Mouse (Mus musculus) adrenal gland, adult (tissue): ENCODE data around the gene Scube2.

Experiments used
- DNase-seq, 2 experiments: peaks; one replicate each; pipeline ENCODE4 v3.0.0; 2022 to 2023; ENCODE audit warnings: low spot score in 1 of 2; ENCODE audit not compliant: inconsistent age in 2 of 2

Scube2 gene

DNA sequence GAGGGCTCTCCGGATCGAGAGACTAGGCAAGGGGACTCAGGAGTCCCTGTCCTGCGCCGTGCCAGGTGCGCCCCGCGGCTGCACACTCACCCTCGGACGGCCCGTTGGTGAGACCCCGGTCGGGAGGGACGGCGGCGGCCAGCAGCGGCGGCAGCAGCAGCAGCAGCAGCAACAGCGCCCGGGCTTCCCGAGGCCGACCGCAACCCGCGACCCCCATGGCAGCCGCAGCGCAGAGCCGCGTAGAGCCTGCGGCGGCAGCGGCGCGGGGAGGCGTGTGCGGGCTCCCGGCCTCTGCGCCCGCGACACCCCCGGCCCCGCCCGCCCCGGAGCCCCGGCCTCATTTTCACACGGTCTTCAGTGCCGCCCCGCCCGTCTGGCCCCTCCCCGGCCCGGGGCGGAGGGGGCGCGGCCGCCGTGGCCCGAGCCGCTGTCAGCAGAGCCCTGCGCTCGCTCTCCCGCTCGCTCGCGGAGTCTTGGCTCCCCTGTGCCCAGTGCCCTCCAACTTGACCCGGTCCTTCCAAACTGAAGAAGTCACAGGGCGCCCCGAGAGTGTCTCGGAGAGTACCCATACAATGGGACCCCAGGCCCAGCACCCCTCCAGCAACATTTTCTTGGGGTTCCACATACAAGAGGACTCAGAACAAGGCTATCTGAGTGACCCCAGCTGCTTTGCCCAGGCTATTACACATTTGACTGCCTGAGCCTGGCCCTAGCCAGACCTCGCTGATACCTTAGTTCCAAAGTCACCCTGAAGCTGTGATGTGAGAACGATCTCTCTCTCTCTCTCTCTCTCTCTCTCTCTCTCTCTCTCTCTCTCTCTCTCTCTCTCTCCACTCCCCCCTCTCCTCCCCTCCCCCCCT, at the start of gene Scube2:
Gene Scube2 (minus strand): TSS at position 310 of the 860 bp plus-strand sequence.
- peak; percentile 33 to 69 for DNase-seq

DNA sequence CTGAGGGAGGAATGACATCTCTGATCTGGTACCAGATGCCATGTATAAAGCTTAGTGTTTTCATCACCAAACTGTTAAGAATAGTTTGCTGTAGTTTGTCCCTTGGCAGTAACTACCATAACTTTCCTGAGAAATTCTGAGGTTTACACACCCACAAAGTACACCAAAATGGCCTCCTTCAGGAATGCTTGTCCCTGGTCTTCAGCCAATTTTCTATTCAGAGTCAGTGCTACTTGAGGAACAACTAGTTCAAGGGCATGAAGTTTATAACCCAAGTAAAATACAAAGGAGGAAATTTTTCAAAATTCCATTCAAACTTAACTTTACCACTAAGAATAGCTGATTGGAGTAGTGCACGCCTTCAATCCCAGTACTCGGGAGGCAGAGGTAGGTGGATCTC, 40.7 kb upstream of the Scube2 start:
- DNase-seq = peak in 1 of 2 experiments; percentile 49

DNA sequence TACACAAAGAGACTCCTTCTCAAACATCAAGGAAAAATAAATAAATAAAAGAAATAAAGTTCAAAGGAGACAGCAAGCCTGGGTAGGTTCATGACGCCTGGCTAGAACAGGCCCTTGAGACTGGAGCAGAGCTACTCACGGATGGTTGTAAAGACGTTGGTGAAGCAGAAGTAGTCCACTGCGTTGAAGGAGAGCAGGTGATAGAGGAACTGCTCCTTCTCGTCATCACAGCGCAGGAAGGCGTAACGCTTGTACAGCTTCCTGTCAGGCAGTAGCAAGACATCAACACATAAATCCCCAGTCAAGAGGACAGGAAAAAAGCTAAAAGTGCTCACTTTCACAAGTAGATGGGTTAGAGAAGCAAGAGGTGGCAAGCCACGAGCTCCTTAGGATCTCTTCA, 35.4 kb upstream of the Scube2 start:
- DNase-seq = no peak

DNA sequence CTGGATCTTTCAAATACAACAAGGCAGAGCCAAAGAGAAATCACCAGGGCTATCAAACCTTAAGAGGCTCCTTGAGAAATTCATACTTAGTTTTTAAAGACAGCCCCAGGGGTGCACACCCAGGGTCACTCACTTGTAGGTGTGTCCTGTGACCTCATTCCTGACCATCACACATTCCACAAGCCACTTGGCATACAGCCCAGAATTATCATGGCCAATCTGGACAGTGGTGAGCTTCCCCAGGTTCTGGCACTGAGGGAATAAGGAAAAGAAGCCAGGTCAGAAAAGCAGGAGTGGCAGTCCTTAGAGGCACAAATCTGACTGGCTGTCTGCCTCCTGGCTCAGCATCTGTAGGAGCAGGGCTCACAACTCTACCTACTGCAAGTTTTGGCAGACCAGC, 33.4 kb upstream of the Scube2 start:
- DNase-seq = peak; percentile 62 to 87

DNA sequence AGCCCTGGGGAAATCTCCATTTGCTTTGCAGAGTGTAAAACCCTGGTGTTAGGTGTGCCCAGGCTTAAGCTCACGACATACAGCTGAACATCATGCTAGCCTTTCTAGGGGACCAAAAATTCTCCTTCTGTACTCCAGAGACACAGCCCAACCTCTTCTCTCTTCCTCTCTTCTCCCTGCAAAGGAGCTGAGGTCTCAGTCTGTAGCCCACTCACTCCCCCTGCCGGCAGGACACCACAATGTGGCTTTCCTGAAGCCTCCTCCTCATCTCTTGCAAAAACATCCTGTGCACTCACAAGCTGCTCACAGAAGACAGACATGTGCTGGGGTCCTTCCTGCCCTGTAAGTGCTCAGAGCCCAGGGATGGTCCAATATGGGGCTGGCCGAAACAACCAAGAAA, 27.1 kb upstream of the Scube2 start:
- peak; percentile 65 to 83 for DNase-seq

DNA sequence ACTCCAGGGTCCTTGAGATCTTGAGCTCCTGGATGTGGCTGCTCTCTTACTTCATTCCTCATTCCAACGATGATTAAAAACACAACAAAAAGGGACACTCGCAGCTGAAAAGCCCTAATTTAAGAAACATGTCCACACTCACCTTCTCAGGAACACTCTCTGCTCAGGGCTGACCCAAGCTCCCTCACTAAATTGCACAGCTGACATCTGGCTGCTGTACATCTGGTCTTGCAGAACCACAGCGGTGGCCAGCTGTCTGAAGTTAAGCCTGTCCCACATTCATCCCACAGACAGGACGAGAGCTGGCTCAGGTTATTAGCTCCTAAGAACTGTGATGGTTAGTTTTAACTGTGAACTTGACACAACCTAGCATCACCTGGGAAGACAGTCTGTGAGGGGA, 26.3 kb upstream of the Scube2 start:
- no peak for DNase-seq

DNA sequence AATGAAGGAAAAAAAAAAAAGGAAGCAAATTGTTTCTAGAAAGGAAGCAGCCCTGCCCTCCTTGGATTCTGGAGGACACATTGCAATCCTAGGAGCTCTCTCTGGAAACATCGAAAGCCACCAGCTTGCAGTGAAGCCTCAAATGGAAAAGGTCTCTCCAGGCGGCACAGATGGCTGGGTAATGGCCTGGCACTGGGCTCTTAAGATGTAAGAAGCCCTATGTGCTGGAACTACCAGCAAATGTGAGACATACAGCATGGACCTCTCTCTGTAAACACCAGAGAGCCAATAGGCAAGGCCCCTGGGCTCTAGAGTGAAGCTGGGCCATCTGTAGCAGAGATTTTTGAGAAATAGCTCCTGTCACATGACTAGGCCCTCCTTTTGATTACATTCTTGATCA, 24.8 kb upstream of the Scube2 start:
- no peak for DNase-seq

DNA sequence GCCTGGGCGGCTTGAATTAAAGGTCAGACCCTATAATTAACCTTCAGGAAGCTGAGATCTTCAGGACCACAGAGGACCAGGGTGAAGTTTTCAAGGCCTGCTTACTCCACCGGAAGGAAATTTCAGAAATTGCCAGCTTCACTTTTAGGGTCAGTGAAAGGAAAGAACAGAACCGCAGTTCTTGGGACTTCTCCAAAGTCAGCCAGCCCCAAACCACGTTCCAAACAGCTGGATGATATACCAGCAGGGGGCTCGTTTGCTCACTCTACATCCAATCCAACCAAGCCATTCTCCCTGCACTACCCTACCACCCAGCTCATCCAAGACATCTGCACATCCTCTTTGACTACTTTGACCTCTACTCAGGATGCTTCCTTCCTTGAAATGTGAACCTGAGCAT, 23.8 kb upstream of the Scube2 start:
- no peak for DNase-seq

DNA sequence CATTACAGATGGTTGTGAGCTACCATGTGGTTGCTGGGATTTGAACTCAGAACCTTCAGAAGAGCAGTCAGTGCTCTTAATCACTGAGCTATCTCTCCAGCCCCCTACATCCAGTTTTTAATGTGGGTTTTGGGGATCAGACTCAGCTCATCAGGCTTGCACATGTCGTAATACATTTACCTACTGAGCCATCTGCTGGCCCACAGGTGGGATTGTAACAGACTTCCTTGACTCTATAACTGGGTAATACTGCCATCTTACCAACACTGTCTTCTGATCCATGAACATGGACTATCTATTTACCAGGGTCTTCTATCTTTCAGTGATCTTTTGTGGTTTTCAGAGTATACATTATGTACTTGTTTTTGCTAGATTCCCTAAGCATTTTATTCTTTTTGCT, 20.8 kb upstream of the Scube2 start:
- DNase-seq = no peak

DNA sequence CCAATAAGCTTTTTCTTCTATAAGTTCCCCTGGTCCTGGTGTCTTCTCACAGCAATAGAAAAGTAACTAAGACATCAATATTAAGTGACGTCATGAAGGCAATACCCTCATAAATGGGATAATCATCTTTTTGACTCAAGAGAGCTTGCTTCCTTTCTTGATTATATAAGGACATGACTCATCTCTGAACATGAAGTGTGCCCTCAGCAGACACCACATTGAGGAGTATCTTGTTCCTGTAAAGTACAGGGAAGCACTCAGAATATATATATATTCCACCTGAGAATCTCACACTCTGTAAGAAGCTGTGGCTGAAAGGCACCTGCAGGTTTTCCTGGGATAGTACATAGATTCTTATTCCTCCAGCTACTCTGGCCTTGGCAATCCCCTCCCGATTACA, 17.1 kb upstream of the Scube2 start:
- DNase-seq = peak in 1 of 2 experiments; percentile 18

DNA sequence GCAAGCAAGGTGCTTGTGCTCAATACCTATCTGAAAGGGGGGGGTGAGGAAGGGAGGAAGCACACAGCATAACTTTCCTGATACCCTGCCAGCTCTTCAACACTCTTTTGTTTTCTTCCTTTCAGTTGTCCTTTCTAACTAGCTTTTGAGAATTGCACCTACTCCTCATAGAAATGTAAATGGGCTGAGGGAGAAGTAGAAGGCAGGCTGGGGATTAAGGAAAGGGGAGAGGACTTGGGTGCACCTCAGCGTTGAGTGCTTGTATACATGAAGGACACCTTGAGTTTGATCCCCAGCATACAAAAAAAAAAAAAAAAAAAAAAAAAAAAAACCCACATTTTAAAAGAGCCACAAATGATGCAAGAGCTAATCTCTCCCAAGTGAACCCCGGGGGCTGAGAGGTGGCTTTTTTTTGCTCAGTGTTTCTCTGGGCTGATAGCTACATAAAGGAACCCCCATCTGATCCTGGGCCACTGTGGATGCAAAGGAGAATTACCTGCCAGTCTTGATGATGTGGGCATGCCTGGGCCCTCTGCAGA, 16.2 kb upstream of the Scube2 start:
- no peak for DNase-seq

DNA sequence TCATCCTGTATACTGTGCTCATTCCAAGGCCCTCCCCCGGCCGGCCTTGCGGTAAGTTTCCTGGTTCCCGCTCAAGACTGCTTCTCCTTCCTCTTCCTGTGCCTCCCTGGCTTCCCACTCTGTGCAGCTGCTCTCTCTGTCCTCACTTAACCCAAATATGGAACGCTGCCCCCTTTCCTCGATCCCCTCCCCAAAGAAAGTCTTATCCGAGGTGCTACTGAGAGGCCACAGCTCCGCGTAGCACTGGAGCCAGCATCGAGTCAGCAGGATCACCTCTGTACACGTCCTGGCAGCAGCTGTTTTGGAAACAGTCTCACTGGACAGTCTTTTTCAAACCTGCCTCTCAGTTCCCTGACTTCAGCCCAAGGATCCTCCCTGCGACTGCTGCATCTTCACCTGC, 13.7 kb upstream of the Scube2 start:
- DNase-seq = peak in 1 of 2 experiments; percentile 16

DNA sequence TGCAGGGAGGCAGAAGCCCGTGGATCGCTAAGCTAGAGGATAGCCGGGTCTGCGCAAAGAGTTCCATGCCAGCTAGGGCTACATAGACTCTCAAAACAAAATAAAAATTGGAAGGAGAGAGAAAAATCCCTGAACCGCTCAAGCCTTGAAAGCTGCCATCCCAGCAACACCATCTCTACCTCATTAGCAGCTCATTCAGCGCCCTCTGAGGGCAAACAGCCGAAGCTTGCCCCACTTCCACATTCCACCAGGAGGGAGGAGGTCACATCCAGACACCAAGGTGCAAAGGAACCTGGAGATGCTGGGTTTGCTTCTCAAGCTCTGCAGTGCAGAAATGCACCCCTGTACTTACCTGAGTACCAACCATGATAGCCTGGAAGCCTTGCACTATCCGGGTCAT, 10.6 kb upstream of the Scube2 start:
- peak in 1 of 2 experiments; percentile 15 for DNase-seq

DNA sequence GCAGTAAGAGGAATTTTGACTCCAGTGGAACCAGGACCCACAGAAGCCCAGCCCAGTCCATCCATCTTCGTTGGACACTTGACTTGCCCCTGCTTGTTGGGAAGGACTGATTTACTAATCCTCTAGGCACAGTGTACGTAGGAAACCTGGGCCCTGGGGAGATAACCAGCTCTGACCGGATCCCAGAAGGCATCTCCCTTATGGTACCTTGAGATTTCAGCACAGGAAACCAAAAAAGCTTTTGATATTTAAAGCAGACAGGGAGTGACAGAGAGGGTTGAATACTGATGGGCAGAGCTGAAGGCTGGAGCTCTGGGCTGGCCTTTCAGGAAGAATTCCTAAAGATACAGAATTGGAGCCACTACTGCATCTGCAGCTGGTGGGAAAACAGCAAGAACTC, 10.1 kb upstream of the Scube2 start:
- DNase-seq = no peak

DNA sequence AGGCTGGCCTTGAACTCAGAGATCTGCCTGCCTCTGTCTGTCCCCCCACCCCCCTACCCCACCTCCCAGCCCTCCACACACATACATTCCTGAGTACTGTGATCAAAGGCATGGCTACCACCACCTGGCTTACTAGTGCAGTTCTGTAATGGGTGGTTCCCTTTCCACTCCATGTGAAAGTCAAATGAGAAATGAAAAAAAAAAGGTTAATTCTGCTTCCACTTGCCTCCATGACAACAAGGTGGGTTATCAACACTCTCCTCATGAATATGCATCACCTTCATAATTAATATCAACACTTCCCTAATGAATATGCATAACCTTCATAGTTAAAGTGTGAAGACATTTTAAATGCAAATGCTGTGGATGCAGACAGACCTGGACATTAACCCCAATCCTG, 9.6 kb upstream of the Scube2 start:
- DNase-seq = no peak

DNA sequence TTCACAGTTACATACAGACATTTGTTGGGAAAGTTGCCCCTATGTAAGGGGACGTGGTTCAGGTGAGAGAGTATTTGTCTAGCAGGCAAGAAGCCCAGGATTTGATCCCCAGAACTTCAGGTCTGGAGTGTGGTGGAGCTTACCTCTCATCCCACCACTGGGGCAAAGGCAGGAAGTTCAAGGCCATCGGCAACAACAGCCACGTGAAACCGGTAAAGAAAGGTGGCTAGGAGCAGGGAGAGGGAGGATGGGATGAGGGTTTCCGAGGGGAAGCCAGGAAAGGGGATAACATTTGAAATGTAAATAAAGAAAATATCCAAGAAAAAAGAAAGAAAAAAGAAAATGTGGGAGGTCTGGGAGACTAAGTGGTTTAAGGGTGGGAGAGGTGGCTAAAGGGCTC, 7.7 kb upstream of the Scube2 start:
- no peak for DNase-seq

DNA sequence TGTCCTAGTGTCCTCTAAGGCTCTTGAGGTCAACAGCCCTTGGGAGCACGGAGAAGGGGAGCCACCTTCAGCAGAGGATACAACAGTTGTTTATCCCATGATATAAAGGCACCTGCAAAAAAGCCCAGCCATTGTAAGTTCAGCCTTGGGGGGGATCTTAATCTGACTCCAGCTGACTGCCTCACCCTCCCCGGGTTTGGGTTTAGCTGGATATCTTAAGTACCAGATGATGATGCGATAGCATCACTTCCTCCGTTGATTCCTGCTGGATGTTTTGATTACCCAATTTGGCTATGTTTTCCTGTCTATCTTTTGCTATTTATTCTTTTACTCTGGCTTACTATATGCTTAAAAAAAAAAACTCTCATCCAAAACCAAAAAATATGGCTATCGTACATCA, 5.8 kb upstream of the Scube2 start:
- DNase-seq = no peak

DNA sequence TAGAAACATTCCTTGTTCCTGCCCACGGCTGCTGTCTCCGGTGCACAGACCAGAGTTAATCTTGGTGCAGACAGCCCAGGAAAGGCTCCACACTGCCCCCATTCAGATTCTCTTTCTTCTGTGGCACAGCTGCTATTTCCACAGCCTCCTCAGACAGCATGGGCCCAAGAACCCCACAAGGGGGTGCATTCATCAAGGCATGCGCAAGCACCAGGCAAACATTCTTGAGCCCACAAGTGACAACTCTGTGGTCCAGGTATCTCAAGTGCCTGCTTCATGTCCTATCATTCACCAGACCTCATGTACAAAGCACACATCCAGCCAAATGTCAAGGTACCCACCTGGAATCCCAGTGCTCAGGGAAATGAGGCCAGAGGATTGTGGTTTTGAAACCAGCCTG, 3.0 kb upstream of the Scube2 start:
- DNase-seq = no peak

DNA sequence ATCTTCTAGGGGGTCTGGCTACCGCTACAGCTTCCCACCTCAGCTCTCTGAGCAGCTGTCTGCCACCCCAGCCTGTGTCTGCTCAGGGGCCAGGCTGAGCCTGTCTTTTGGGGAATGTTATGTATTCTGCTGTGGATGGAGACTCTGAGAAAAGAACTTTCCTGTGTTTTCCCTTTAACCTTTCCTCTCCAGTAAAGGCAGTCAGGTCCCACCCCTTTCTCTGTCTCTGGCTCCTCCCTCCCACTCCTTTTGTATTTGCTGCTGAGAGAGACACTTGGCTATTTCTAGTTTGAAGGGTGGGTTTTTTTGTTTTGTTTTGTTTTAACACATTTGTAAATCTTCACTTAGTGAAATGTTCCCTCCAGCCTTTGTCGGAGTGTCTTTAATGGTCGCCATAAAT, 1.2 kb upstream of the Scube2 start:
- DNase-seq = no peak

DNA sequence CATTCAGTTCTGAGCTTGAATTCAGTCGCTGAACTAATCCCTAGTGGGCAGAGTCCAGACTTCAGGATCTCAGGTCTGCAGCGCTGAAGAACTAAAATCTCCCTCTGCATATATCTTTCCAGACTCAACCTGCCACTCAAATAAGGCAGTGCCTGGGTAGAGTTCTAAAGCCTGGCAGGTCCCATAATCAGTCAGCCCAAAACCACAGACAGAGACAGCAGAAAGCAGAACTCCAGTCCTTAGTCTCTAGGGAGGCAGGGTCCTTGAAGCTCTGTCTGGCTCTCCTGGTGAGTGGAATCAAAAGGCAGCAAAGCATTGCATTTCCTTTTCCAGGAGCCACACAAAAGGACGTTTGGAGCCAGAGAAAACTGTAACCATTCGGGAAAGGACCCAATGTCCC, 1.9 kb downstream of the Scube2 start:
- DNase-seq = no peak

DNA sequence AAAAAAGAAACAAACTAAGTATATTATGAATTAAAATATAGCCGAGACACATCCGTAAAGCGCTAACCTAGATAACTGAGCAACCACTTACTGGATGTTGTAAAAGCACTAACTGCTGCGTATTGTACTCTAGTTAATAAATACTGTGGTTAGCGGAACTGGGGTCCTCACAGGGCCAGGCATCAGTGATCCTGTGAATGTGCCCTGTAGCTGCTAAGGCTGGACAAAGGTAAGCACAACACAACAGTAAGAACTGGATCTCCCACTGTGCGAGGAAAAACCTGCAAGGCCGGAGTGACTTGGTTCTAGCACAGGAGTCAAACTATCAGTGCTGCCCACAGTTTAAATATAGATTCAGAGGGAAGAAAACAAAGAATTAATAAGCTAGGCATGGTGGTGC, 5.3 kb downstream of the Scube2 start:
- no peak for DNase-seq

DNA sequence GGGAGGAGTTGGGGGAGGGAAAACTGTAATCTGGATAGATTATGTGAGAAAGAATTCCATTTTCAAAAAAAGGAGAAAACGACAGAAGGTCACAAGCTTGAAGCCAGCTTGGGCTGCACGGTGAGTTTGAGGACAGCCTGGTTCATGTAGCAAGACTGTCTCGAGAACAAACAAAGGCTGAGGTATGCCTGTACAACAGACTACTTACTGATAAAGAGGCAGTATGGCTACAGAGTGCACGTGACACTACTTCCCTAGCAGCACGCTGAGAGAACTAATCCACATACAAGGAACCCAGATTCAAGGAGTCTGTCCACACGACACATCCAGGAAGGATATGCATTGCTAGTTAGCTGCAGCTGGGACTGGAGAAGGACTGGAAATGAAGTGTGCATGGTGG, 6.1 kb downstream of the Scube2 start:
- no peak for DNase-seq

DNA sequence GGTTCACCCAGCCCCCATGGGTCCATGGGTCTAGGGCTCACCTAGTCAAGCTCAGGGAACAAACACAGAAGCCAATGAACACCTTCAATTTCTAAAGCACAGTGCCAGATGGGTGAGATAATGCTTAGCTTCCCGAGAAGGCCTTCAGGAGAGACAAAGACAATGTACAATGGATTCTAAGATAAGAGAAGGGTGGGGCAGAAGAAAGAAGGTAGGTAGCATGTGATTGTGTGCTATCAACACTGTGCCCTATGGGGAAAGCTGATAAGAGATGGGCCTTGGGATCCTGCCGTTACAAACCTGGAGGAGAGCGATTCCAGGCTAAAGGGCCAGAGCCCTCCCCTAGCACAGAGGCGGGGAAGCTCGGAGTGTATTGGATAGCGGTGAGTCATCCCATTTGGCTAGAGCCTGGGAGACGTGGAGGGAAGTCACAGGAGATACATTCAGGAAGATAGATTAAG, 12.7 kb downstream of the Scube2 start:
- DNase-seq = peak; percentile 56 to 74
